Comparison of ENCODE assay signal across 18 mouse cellular contexts in genomic region chr7:138139766-138140165, GRCm38 (mm10).
DNase-seq lines count a peak whose midpoint lies in the region; TF ChIP-seq lines count a peak whose summit lies in the region.
"Had no signal": no experiment of that assay in that cellular context is flagged by ENCODE, and none has a peak within 500 bp of the region (broad histone marks: within the 10 kb centered on the region; RNA-seq: fewer than 3 reads in every experiment).

No protein-coding gene starts in this region.

- no peak overlapping the region for H3K4me3 ChIP-seq in heart, adult 2 months
- H3K4me3 ChIP-seq: embryonic facial prominence, embryonic 13.5 days; forebrain, embryonic 13.5 days; heart, embryonic 12.5 days; hindbrain, embryonic 10.5 days; hindbrain, embryonic 15.5 days had no signal

- H3K27ac ChIP-seq in heart, adult 2 months: no peak overlapping the region
- H3K27ac ChIP-seq: embryonic facial prominence, embryonic 13.5 days; forebrain, embryonic 13.5 days; hindbrain, embryonic 10.5 days; hindbrain, embryonic 15.5 days had no signal

- TF ChIP-seq CTCF in heart, adult 2 months (IDR thresholded peaks at IDR 0.05): no peak

- peak; percentile 60 to 74 for DNase-seq in cerebellum, postnatal 10 days
- DNase-seq in cerebellum, postnatal 36 days: no peak
- DNase-seq in heart, adult 11 months: peak; percentile 49
- DNase-seq in heart, adult 2 months: no peak
- DNase-seq in left cerebral cortex, postnatal 4 days: peak; percentile 37
- DNase-seq in left cerebral cortex, postnatal 25 days (ENCODE audit: low spot score in 2 of 2): no peak
- DNase-seq in adrenal gland, adult (ENCODE audit: inconsistent age in 2 of 2, low spot score in 1 of 2): no peak
- DNase-seq: adrenal gland, postnatal 10 days; B cell, adult 2 months; cerebellum, adult 2 months; cerebellum, postnatal 25 days; gastrocnemius, postnatal 10 days had no signal

- H3K9ac ChIP-seq in heart, adult 2 months (ENCODE audit: low read depth, low read length): no peak overlapping the region
- H3K9ac ChIP-seq: embryonic facial prominence, embryonic 13.5 days; forebrain, embryonic 13.5 days; heart, embryonic 12.5 days; hindbrain, embryonic 15.5 days had no signal

- WGBS in heart, adult 2 months: 72% methylated on average over 5 of the region's 5 CpGs

- no peaks in the 10 kb centered on the region for H3K36me3 ChIP-seq in heart, adult 2 months (ENCODE audit: control insufficient read depth, insufficient read depth, low read length)
- H3K36me3 ChIP-seq: embryonic facial prominence, embryonic 13.5 days; G1E; heart, embryonic 12.5 days; hindbrain, embryonic 10.5 days; hindbrain, embryonic 15.5 days had no signal

- no peak for TF ChIP-seq POLR2A in heart, adult 2 months (IDR thresholded peaks at IDR 0.05; ENCODE audit: insufficient read depth, low read depth, low read length)

- H3K4me1 ChIP-seq in heart, adult 2 months (ENCODE audit: control insufficient read depth, insufficient read depth, low read length): no peaks in the 10 kb centered on the region
- H3K4me1 ChIP-seq: embryonic facial prominence, embryonic 13.5 days; forebrain, embryonic 13.5 days; heart, embryonic 12.5 days; hindbrain, embryonic 10.5 days had no signal

- intact Hi-C loops in heart, adult 2 months (cut with DNase I): no loop called here
- intact Hi-C loops in left cerebral cortex, postnatal 4 days (cut with DNase I): no loop called here
- intact Hi-C loops in left cerebral cortex, postnatal 25 days (cut with DNase I): no loop called here

- H3K27me3 ChIP-seq in heart, adult 2 months (ENCODE audit: control insufficient read depth, insufficient read depth, low read length): no peaks in the 10 kb centered on the region
- H3K27me3 ChIP-seq: forebrain, embryonic 13.5 days; heart, embryonic 12.5 days; hindbrain, embryonic 15.5 days had no signal

- TF ChIP-seq EP300 in heart, adult 2 months (IDR thresholded peaks at IDR 0.05; ENCODE audit: insufficient read depth, low read depth, low read length): no peak

- no peaks in the 10 kb centered on the region for H3K79me2 ChIP-seq in heart, adult 2 months (replicated peaks; ENCODE audit: control insufficient read depth, insufficient read depth, low read length)

Comparison
In these comparisons a context has a peak if more than half of its experiments do, and no peak if none do; other contexts are left out.
1. DNase-seq: peak in cerebellum, postnatal 10 days (2 of 2), heart, adult 11 months (single experiment) and left cerebral cortex, postnatal 4 days (single experiment); none in cerebellum, postnatal 36 days (0 of 2), heart, adult 2 months (0 of 2), left cerebral cortex, postnatal 25 days (0 of 2) and adrenal gland, adult (0 of 2).